Mouse (Mus musculus) myocyte (in vitro differentiated cells): ENCODE measurements around the gene Klhl25. TPM values are rescaled to one million over a fixed set of nuclear protein-coding genes. Genes with fewer than 3 reads are reported as not detected.
"Not testable (repeated sequence)": the region's sequence is repeated elsewhere in the genome, so short reads cannot be mapped to it uniquely, and the experiment has no call there.

Experiments
- H3K27me3 ChIP-seq: one replicate; pipeline ENCODE4 v1.6.1; 2011; ENCODE audit not compliant: control insufficient read depth, insufficient read depth, insufficient read length
- H3K36me3 ChIP-seq: one replicate; pipeline ENCODE4 v1.6.1; 2011; ENCODE audit not compliant: control insufficient read depth, insufficient read depth
- H3K4me2 ChIP-seq: one replicate; pipeline ENCODE4 v1.6.1; 2011; ENCODE audit warnings: low read depth, control low read depth
- H3K4me3 ChIP-seq: one replicate; pipeline ENCODE4 v1.5.1; 2011; ENCODE audit warnings: mild to moderate bottlenecking, control low read depth, moderate library complexity
- H3K79me2 ChIP-seq: one replicate; pipeline ENCODE4 v1.6.1; 2011; ENCODE audit not compliant: control insufficient read depth, insufficient read depth
- H3ac ChIP-seq: one replicate; pipeline ENCODE4 v1.6.1; 2011; ENCODE audit not compliant: control insufficient read depth, insufficient read length
- CEBPB ChIP-seq: IDR thresholded peaks from 2 replicates; pipeline ENCODE4 v1.6.1; 2011; ENCODE audit warnings: mild to moderate bottlenecking, moderate library complexity; ENCODE audit not compliant: poor library complexity, insufficient read depth, severe bottlenecking
- E2F4 ChIP-seq: IDR thresholded peaks from one replicate; pipeline ENCODE4 v1.6.1; 2011; ENCODE audit warnings: mild to moderate bottlenecking, control low read depth, moderate library complexity; ENCODE audit not compliant: insufficient read depth
- MAX ChIP-seq: IDR thresholded peaks from one replicate; pipeline ENCODE4 v1.6.1; 2011; ENCODE audit warnings: low read depth, mild to moderate bottlenecking, control low read depth
- MYOD1 ChIP-seq, 3 experiments: IDR thresholded peaks; one replicate each; pipeline ENCODE4 v1.6.1; 2011; ENCODE audit warnings: control low read depth in 2 of 3, low read depth in 2 of 3, mild to moderate bottlenecking in 2 of 3, moderate library complexity in 1 of 3; ENCODE audit not compliant: insufficient read length in 2 of 3, control insufficient read depth in 1 of 3
- MYOG ChIP-seq, 3 experiments: IDR thresholded peaks; one replicate each; pipeline ENCODE4 v1.6.1; 2011; ENCODE audit warnings: control low read depth in 2 of 3, low read depth in 2 of 3, mild to moderate bottlenecking in 2 of 3; ENCODE audit not compliant: insufficient read length in 2 of 3, control insufficient read depth in 1 of 3, insufficient read depth in 1 of 3
- POLR2A ChIP-seq: IDR thresholded peaks from one replicate; pipeline ENCODE4 v1.6.1; 2011; ENCODE audit warnings: low read depth, mild to moderate bottlenecking, control low read depth, moderate library complexity; ENCODE audit not compliant: insufficient read length
- POLR2AphosphoS2 ChIP-seq: IDR thresholded peaks from one replicate; pipeline ENCODE4 v1.6.1; 2011; ENCODE audit warnings: low read depth, control low read depth; ENCODE audit not compliant: insufficient read length
- REST ChIP-seq: IDR thresholded peaks from one replicate; pipeline ENCODE4 v1.6.1; 2011; ENCODE audit warnings: mild to moderate bottlenecking, control low read depth, moderate library complexity; ENCODE audit not compliant: insufficient read depth, insufficient read length
- SRF ChIP-seq: IDR thresholded peaks from one replicate; pipeline ENCODE4 v1.6.1; 2011; ENCODE audit warnings: low read depth; ENCODE audit not compliant: control insufficient read depth, insufficient read length
- TCF12 ChIP-seq: IDR thresholded peaks from one replicate; pipeline ENCODE4 v1.6.1; 2011; ENCODE audit warnings: mild to moderate bottlenecking, control low read depth; ENCODE audit not compliant: poor library complexity, insufficient read depth, severe bottlenecking
- TCF3 ChIP-seq: IDR thresholded peaks from one replicate; pipeline ENCODE4 v1.6.1; 2011; ENCODE audit warnings: low read depth, control low read depth; ENCODE audit not compliant: insufficient read length
- USF1 ChIP-seq: IDR thresholded peaks from one replicate; pipeline ENCODE4 v1.6.1; 2011; ENCODE audit warnings: low read depth, mild to moderate bottlenecking, control low read depth, moderate library complexity
- polyA plus RNA-seq: library from polyadenylated mRNA; unstranded; fragments of >200 nt; fragmentation: generic; extraction: Trizol; gene quantifications from one replicate; pipeline ENCODE4 v1.2.1, GENCODE M21; 2012; ENCODE audit warnings: missing spikeins

Gene Klhl25
- polyA plus RNA-seq, 1 experiment, result 14.6 TPM

DNA sequence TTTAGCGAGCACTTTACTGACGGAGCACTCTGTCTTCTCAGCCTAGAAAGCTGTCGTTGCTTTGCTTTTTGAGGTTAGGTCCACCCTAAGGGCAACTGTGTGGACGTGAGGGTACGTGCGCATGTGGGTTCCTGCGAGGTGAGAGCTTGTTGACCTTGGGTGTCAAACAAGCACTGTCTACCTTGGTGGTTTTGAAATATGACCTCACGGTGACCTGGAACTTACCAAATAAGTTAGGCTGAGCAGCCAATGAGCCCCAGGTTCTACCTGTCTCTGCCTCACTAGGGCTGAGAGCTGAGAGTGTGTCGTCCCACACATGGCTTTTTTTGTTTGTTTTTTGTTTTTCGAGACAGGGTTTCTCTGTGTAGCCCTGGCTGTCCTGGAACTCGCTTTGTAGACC, 8.1 kb downstream of the Klhl25 start:
- H3K4me2 ChIP-seq, result no peak overlapping the region
- TF ChIP-seq MYOG (IDR thresholded peaks at IDR 0.05; ENCODE audit: control insufficient read depth in 1 of 3, insufficient read depth in 1 of 3, insufficient read length in 2 of 3, low read depth in 2 of 3), result no peak
- no peak for TF ChIP-seq USF1
- TF ChIP-seq CEBPB, result no peak
- TF ChIP-seq SRF, result no peak
- no peak for TF ChIP-seq E2F4
- no peak for TF ChIP-seq MAX
- TF ChIP-seq POLR2A, result no peak
- no peak for TF ChIP-seq TCF3
- no peak for TF ChIP-seq REST
- TF ChIP-seq POLR2AphosphoS2, result no peak
- TF ChIP-seq MYOD1 (IDR thresholded peaks at IDR 0.05; ENCODE audit: control insufficient read depth in 1 of 3, insufficient read length in 2 of 3, low read depth in 2 of 3), result no peak
- TF ChIP-seq TCF12, result no peak

GRCm38 (mm10) chr7:75859771-75860196, 11.7 kb downstream of the Klhl25 start:
- H3K79me2 ChIP-seq, result peaks cover 7% of the 10 kb centered on the region
- TF ChIP-seq SRF, result no peak
- no peak for TF ChIP-seq MAX
- TF ChIP-seq TCF3, result no peak
- no peak for TF ChIP-seq POLR2AphosphoS2
- no peak for TF ChIP-seq TCF12
- no peak for TF ChIP-seq POLR2A
- TF ChIP-seq MYOD1 (IDR thresholded peaks at IDR 0.05; ENCODE audit: control insufficient read depth in 1 of 3, insufficient read length in 2 of 3, low read depth in 2 of 3), result no peak
- no peak for TF ChIP-seq MYOG (IDR thresholded peaks at IDR 0.05; ENCODE audit: control insufficient read depth in 1 of 3, insufficient read depth in 1 of 3, insufficient read length in 2 of 3, low read depth in 2 of 3)
- TF ChIP-seq CEBPB, result no peak
- no peak for TF ChIP-seq USF1
- no peak for TF ChIP-seq E2F4
- TF ChIP-seq REST, result no peak
- H3ac ChIP-seq, result no peak overlapping the region
- H3K4me3 ChIP-seq, result no peak overlapping the region
- no peaks in the 10 kb centered on the region for H3K36me3 ChIP-seq
- no peaks in the 10 kb centered on the region for H3K27me3 ChIP-seq
- no peak overlapping the region for H3K4me2 ChIP-seq

More for the DNA sequence above, 8.1 kb downstream of the Klhl25 start:
- no peak overlapping the region for H3ac ChIP-seq
- H3K4me3 ChIP-seq, result no peak overlapping the region
- H3K36me3 ChIP-seq, result no peaks in the 10 kb centered on the region
- peaks cover 23% of the 10 kb centered on the region for H3K79me2 ChIP-seq
- H3K27me3 ChIP-seq, result no peaks in the 10 kb centered on the region

- H3K4me3 ChIP-seq, H3K79me2 ChIP-seq, H3K4me2 ChIP-seq, H3ac ChIP-seq, H3K36me3 ChIP-seq, H3K27me3 ChIP-seq: not testable (repeated sequence)
Observed at GRCm38 (mm10) chr7:75861638-75862426, 13.7 kb downstream of the Klhl25 start.

- H3ac ChIP-seq, H3K79me2 ChIP-seq, H3K36me3 ChIP-seq, H3K4me3 ChIP-seq, H3K27me3 ChIP-seq, H3K4me2 ChIP-seq: not testable (repeated sequence)
Observed at GRCm38 (mm10) chr7:75862427-75862781, 14.3 kb downstream of the Klhl25 start.

GRCm38 (mm10) chr7:75863248-75863911, 15.3 kb downstream of the Klhl25 start:
- H3ac ChIP-seq, H3K4me3 ChIP-seq, H3K27me3 ChIP-seq, H3K79me2 ChIP-seq, H3K4me2 ChIP-seq, H3K36me3 ChIP-seq: not testable (repeated sequence)

- H3K4me3 ChIP-seq, result no peak overlapping the region
- no peaks in the 10 kb centered on the region for H3K79me2 ChIP-seq
- H3K4me2 ChIP-seq, result no peak overlapping the region
- no peak overlapping the region for H3ac ChIP-seq
- H3K27me3 ChIP-seq, result no peaks in the 10 kb centered on the region
- H3K36me3 ChIP-seq, result no peaks in the 10 kb centered on the region
- no peak for TF ChIP-seq MYOG (IDR thresholded peaks at IDR 0.05; ENCODE audit: control insufficient read depth in 1 of 3, insufficient read depth in 1 of 3, insufficient read length in 2 of 3, low read depth in 2 of 3)
- no peak for TF ChIP-seq REST
- no peak for TF ChIP-seq POLR2AphosphoS2
- TF ChIP-seq TCF12, result no peak
Observed at GRCm38 (mm10) chr7:75865026-75865425, 16.9 kb downstream of the Klhl25 start.
